Mouse (Mus musculus) forebrain, postnatal 0 days (tissue): ENCODE data around the gene Lyplal1. TPM values are rescaled to one million over a fixed set of nuclear protein-coding genes. Genes with fewer than 3 reads are reported as not detected.
A peak's percentile ranks its signal among the peaks of the same experiment; 100 is the strongest.

Experiments
- ATAC-seq: fragments of 200-750 bp; cut with Nextera tagmentation; 2 replicates; pipeline ENCODE4 v1.8.0; 2017; ENCODE audit warnings: mild to moderate bottlenecking, moderate library complexity
- DNase-seq: peaks from one replicate; pipeline ENCODE4 v3.0.0-alpha.2; 2015
- H3K27ac ChIP-seq: fragments of 300-500 bp; sonication (generic); 2 replicates; pipeline ENCODE4 v1.5.1; 2014; ENCODE audit warnings: low read depth, mild to moderate bottlenecking, antibody characterized with exemption, low read length, moderate library complexity, mixed read lengths
- H3K27me3 ChIP-seq: fragments of 300-500 bp; sonication (generic); 2 replicates; pipeline ENCODE4 v1.6.1; 2014; ENCODE audit warnings: mild to moderate bottlenecking, low read length, mixed read lengths; ENCODE audit not compliant: insufficient read depth
- H3K36me3 ChIP-seq: fragments of 300-500 bp; sonication (generic); 2 replicates; pipeline ENCODE4 v1.6.1; 2014; ENCODE audit warnings: mild to moderate bottlenecking, moderate library complexity; ENCODE audit not compliant: insufficient read depth
- H3K4me1 ChIP-seq: fragments of 300-500 bp; sonication (generic); 2 replicates; pipeline ENCODE4 v1.6.1; 2014; ENCODE audit warnings: antibody characterized with exemption; ENCODE audit not compliant: insufficient read depth
- H3K4me2 ChIP-seq: fragments of 300-500 bp; sonication (generic); 2 replicates; pipeline ENCODE4 v1.6.1; 2014; ENCODE audit warnings: low read depth, mild to moderate bottlenecking, moderate library complexity
- H3K4me3 ChIP-seq: fragments of 300-500 bp; sonication (generic); 2 replicates; pipeline ENCODE4 v1.5.1; 2014; ENCODE audit warnings: low read depth, low read length, mixed read lengths
- H3K9ac ChIP-seq: fragments of 300-500 bp; sonication (generic); 2 replicates; pipeline ENCODE4 v1.6.1; 2014; ENCODE audit warnings: mild to moderate bottlenecking
- H3K9me3 ChIP-seq: fragments of 300-500 bp; sonication (generic); 2 replicates; pipeline ENCODE4 v1.6.1; 2016; ENCODE audit warnings: low read length
- CTCF ChIP-seq: sonication (generic); IDR thresholded peaks from 2 replicates; pipeline ENCODE4 v1.5.1; 2016; ENCODE audit warnings: antibody characterized with exemption, control low read depth, low read depth
- WGBS: fragments of 180-500 bp; shearing (Covaris S2); extraction: QIAGEN DNeasy Blood & Tissue Kit; methylation state at CpG from one replicate; pipeline ENCODE4 v1.1.7; 2014; 5-methylcytosine and 5-hydroxymethylcytosine counted together
- polyA plus RNA-seq: library from polyadenylated mRNA; unstranded; fragments of >200 nt; fragmentation: Nextera tagmentation; extraction: Ambion mirVana; gene quantifications from 2 replicates; pipeline ENCODE4 v1.2.1, GENCODE M21; 2015
- total RNA-seq: library from RNA; depleted of rRNA; stranded (reverse); fragments of >200 nt; gene quantifications from 2 replicates; pipeline ENCODE4 v1.2.3, GENCODE M21; 2014

Gene Lyplal1
- total and polyA plus RNA-seq, 2 experiments from 2014 or later: 7.6 to 12.6 TPM

GRCm38 (mm10) chr1:186102313-186102712 is 14.8 kb downstream of the Lyplal1 start:
- 87% methylated on average over 8 of the region's 8 CpGs for WGBS
- no peak overlapping the region for H3K4me3 ChIP-seq
- ATAC-seq: no peak
- DNase-seq: no peak
- no peak overlapping the region for H3K27ac ChIP-seq
- H3K27me3 ChIP-seq: no peaks in the 10 kb centered on the region
- H3K9ac ChIP-seq: no peak overlapping the region
- no peaks in the 10 kb centered on the region for H3K36me3 ChIP-seq
- TF ChIP-seq CTCF: no peak
- no peak overlapping the region for H3K4me2 ChIP-seq
- H3K9me3 ChIP-seq: no peaks in the 10 kb centered on the region
- H3K4me1 ChIP-seq: no peaks in the 10 kb centered on the region

- Histone ChIP-seq H3K4me3 (no peak overlapping the region), H3K27me3 (no peaks in the 10 kb centered on the region), H3K36me3 (no peaks in the 10 kb centered on the region), H3K9ac (no peak overlapping the region), H3K4me2 (no peak overlapping the region), H3K4me1 (no peaks in the 10 kb centered on the region), H3K27ac (no peak overlapping the region), H3K9me3 (no peaks in the 10 kb centered on the region)
- 59% methylated on average over 2 of the region's 2 CpGs for WGBS
- no peak for TF ChIP-seq CTCF
- ATAC-seq: peak; percentile 47; the same call in 1 of the 2 replicates
- peak; percentile 56 for DNase-seq
Observed at GRCm38 (mm10) chr1:186066266-186066897, 50.7 kb downstream of the Lyplal1 start.

GRCm38 (mm10) chr1:186060041-186060440 is 57.1 kb downstream of the Lyplal1 start:
- no peaks in the 10 kb centered on the region for H3K4me1 ChIP-seq
- ATAC-seq (no peak), DNase-seq (peak; percentile 23)
- H3K4me2 ChIP-seq: no peak overlapping the region
- no peaks in the 10 kb centered on the region for H3K9me3 ChIP-seq
- no peak for TF ChIP-seq CTCF
- no peaks in the 10 kb centered on the region for H3K36me3 ChIP-seq
- WGBS: 37% methylated on average over 2 of the region's 2 CpGs
- no peak overlapping the region for H3K4me3 ChIP-seq
- no peak overlapping the region for H3K9ac ChIP-seq
- H3K27me3 ChIP-seq: no peaks in the 10 kb centered on the region
- H3K27ac ChIP-seq: no peak overlapping the region

- no peaks in the 10 kb centered on the region for H3K36me3 ChIP-seq
- H3K4me2 ChIP-seq: no peak overlapping the region
- H3K27me3 ChIP-seq: no peaks in the 10 kb centered on the region
- H3K9ac ChIP-seq: no peak overlapping the region
- TF ChIP-seq CTCF: no peak
- no peaks in the 10 kb centered on the region for H3K4me1 ChIP-seq
- no peak for ATAC-seq
- 82% methylated on average over 7 of the region's 7 CpGs for WGBS
- no peaks in the 10 kb centered on the region for H3K9me3 ChIP-seq
- no peak overlapping the region for H3K27ac ChIP-seq
- no peak for DNase-seq
- no peak overlapping the region for H3K4me3 ChIP-seq
Observed at GRCm38 (mm10) chr1:186054227-186054626, 62.9 kb downstream of the Lyplal1 start.

- H3K4me2 ChIP-seq: no peak overlapping the region
- DNase-seq (no peak), ATAC-seq (no peak)
- H3K4me3 ChIP-seq: no peak overlapping the region
- 79% methylated on average over 12 of the region's 12 CpGs for WGBS
- H3K9me3 ChIP-seq: no peaks in the 10 kb centered on the region
- H3K27ac ChIP-seq: no peak overlapping the region
- H3K9ac ChIP-seq: no peak overlapping the region
- H3K4me1 ChIP-seq: no peaks in the 10 kb centered on the region
- no peaks in the 10 kb centered on the region for H3K27me3 ChIP-seq
- TF ChIP-seq CTCF: no peak
- H3K36me3 ChIP-seq: no peaks in the 10 kb centered on the region
Observed at GRCm38 (mm10) chr1:186053280-186054043, 63.6 kb downstream of the Lyplal1 start.

GRCm38 (mm10) chr1:186043709-186044452 is 73.2 kb downstream of the Lyplal1 start:
- ATAC-seq: no peak; the same call in 1 of the 2 replicates
- peak; percentile 13 for DNase-seq
- Histone ChIP-seq H3K9me3 (no peaks in the 10 kb centered on the region), H3K27ac (no peak overlapping the region), H3K9ac (no peak overlapping the region), H3K4me3 (no peak overlapping the region), H3K4me1 (no peaks in the 10 kb centered on the region), H3K36me3 (no peaks in the 10 kb centered on the region), H3K4me2 (no peak overlapping the region), H3K27me3 (no peaks in the 10 kb centered on the region)
- 46% methylated on average over 11 of the region's 11 CpGs for WGBS
- TF ChIP-seq CTCF: no peak

- H3K4me1 ChIP-seq: no peaks in the 10 kb centered on the region
- ATAC-seq: no peak
- WGBS: 46% methylated on average over 1 of the region's 1 CpGs
Observed at GRCm38 (mm10) chr1:186041841-186042240, 75.3 kb downstream of the Lyplal1 start.

More at GRCm38 (mm10) chr1:186041841-186042240, 75.3 kb downstream of the Lyplal1 start:
- no peak for TF ChIP-seq CTCF
- no peak overlapping the region for H3K4me2 ChIP-seq
- no peak for DNase-seq
- H3K27me3 ChIP-seq: no peaks in the 10 kb centered on the region
- H3K4me3 ChIP-seq: no peak overlapping the region
- H3K9me3 ChIP-seq: no peaks in the 10 kb centered on the region
- H3K36me3 ChIP-seq: no peaks in the 10 kb centered on the region
- no peak overlapping the region for H3K9ac ChIP-seq
- no peak overlapping the region for H3K27ac ChIP-seq
